Mouse (Mus musculus) liver, adult 2 months (tissue): ENCODE data around the gene Palld. TPM values are rescaled to one million over a fixed set of nuclear protein-coding genes. Genes with fewer than 3 reads are reported as not detected.

Source experiments
- DNase-seq: peaks from one replicate; pipeline ENCODE4 v3.0.0-alpha.2; 2011; ENCODE audit warnings: low read depth, low spot score; ENCODE audit errors: extremely low read depth
- H3K27ac ChIP-seq: fragments of 200-500 bp; replicated peaks from 2 replicates; pipeline ENCODE4 v1.5.1; 2012; ENCODE audit warnings: low read depth, mild to moderate bottlenecking, control low read depth, inconsistent platforms, low read length; ENCODE audit not compliant: insufficient read depth
- H3K27me3 ChIP-seq: fragments of 200-500 bp; 2 replicates; pipeline ENCODE4 v1.6.1; 2012; ENCODE audit warnings: mild to moderate bottlenecking, moderate library complexity, low read length, inconsistent platforms; ENCODE audit not compliant: control insufficient read depth, insufficient read depth
- H3K36me3 ChIP-seq: fragments of 200-500 bp; 2 replicates; pipeline ENCODE4 v1.6.1; 2012; ENCODE audit warnings: low read length, inconsistent platforms; ENCODE audit not compliant: control insufficient read depth, insufficient read depth
- H3K4me1 ChIP-seq: fragments of 200-500 bp; 2 replicates; pipeline ENCODE4 v1.6.1; 2011; ENCODE audit warnings: low read length; ENCODE audit not compliant: control insufficient read depth, insufficient read depth
- H3K4me3 ChIP-seq: fragments of 200-500 bp; 2 replicates; pipeline ENCODE4 v1.5.1; 2011; ENCODE audit warnings: low read depth, mild to moderate bottlenecking, control low read depth, low read length, moderate library complexity; ENCODE audit not compliant: insufficient read depth
- H3K79me2 ChIP-seq: fragments of 200-500 bp; 2 replicates; pipeline ENCODE4 v1.6.1; 2012; ENCODE audit warnings: inconsistent platforms, mild to moderate bottlenecking, low read length, moderate library complexity; ENCODE audit not compliant: control insufficient read depth, insufficient read depth
- H3K9ac ChIP-seq: fragments of 200-500 bp; 2 replicates; pipeline ENCODE4 v1.6.1; 2012; ENCODE audit warnings: low read depth, mild to moderate bottlenecking, control low read depth, inconsistent platforms, low read length
- CTCF ChIP-seq: fragments of 200-500 bp; IDR thresholded peaks from 2 replicates; pipeline ENCODE4 v1.5.1; 2011; ENCODE audit warnings: low read depth, low read length, control low read depth
- POLR2A ChIP-seq: fragments of 200-500 bp; IDR thresholded peaks from 2 replicates; pipeline ENCODE4 v1.6.1; 2011; ENCODE audit warnings: low read length, control low read depth; ENCODE audit not compliant: insufficient read depth; ENCODE audit errors: extremely low read depth
- WGBS: fragments of 180-500 bp; shearing (Covaris S2); methylation state at CpG from one replicate; pipeline ENCODE4 v1.1.7; 2018; 5-methylcytosine and 5-hydroxymethylcytosine counted together
- polyA plus RNA-seq: library from polyadenylated mRNA; depleted of rRNA; stranded (reverse); fragments of >200 nt; gene quantifications from 2 replicates; pipeline ENCODE4 v1.2.3, GENCODE M21; 2012
- total RNA-seq: library from RNA; depleted of rRNA; stranded (reverse); fragments of >200 nt; gene quantifications from 2 replicates; pipeline ENCODE4 v1.2.3, GENCODE M21; 2014

Gene Palld
- total and polyA plus RNA-seq, 2 experiments = 10.1 to 17.8 TPM

- Histone ChIP-seq H3K36me3 (no peaks in the 10 kb centered on the region), H3K27ac (no peak overlapping the region), H3K4me3 (no peak overlapping the region), H3K79me2 (no peaks in the 10 kb centered on the region), H3K9ac (no peak overlapping the region), H3K4me1 (no peaks in the 10 kb centered on the region), H3K27me3 (no peaks in the 10 kb centered on the region)
- no peak for DNase-seq
- WGBS = 78% methylated on average over 3 of the region's 3 CpGs
- no peak for TF ChIP-seq CTCF
- no peak for TF ChIP-seq POLR2A
Measured at GRCm38 (mm10) chr8:61621300-61621699, 281.2 kb downstream of the Palld start.

GRCm38 (mm10) chr8:61617651-61618050 is 284.8 kb downstream of the Palld start:
- Histone ChIP-seq H3K79me2 (no peaks in the 10 kb centered on the region), H3K4me3 (no peak overlapping the region), H3K36me3 (no peaks in the 10 kb centered on the region), H3K4me1 (0 out of 2 replicates have a peak, but pooled peaks cover 1% of the 10 kb centered on the region), H3K27ac (no peak overlapping the region), H3K9ac (no peak overlapping the region), H3K27me3 (no peaks in the 10 kb centered on the region)
- no peak for DNase-seq
- TF ChIP-seq POLR2A = no peak
- TF ChIP-seq CTCF = no peak
- 59% methylated on average over 2 of the region's 2 CpGs for WGBS

DNA sequence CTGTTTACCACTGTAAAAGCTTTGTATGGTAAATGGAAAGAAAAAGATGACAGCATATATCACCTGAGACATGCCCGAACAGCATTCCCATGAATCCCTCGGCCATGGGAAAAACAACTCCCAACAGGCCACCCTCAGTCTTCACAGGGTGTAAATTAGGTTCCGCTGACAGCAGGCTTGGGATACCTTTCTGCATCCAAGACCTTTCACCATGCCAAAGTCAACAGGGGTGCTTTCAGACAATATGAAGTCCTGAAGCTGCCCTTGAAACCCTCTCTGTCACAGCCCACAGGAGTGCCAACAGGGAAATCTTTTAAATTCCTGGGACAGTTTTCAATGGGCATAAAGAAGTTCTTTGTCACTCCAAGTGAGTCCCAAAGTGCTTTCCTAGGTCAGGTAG is 285.4 kb downstream of the Palld start:
- no peak for DNase-seq
- WGBS = 93% methylated on average over 3 of the region's 3 CpGs

DNA sequence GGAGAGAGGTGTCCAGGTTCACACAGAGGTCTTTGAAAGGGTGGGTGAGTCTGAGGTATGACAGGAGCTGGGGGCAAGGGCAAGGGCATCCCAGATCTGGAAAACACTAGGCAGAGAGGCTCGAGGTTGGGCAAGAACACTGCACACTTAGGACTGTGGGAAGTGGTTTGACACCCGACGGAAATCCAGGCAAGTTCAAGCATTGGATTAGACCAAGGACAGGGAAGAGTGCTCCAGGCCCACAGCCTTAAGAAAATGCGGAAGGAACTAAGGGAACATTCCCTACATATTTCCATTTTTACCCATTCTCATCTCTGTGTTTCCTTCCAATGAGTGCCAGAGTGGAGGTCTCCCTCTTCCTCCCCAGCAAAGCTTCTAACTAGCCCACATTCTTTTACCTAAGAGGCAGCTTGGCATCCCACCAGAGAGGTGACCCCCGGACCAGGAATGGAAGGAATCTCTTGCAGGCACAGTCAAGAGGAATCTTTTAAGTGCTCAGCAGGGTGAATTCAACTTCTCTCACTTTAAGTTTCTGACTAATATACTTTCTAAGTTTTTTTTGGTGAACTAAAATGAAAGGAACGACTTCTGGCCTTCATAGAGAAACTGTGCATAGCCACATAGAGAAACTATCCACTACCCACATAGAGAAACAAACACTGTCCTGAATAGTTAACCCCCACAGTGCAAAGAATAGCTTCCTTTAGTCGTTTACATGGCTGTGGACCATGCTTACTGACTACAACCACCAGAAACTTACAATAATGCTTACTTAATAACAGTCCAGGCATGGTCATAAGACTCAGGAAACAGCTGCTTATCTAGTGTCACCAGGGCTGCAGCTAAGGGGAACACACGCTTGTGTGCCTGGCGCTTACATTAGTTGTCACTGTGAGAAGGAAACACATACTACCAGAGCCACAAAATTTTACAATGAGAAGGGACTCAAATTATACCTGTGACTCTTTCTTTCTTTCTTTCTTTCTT is 286.5 kb downstream of the Palld start:
- TF ChIP-seq POLR2A = no peak
- TF ChIP-seq CTCF = no peak
- 69% methylated on average over 9 of the region's 9 CpGs for WGBS
- Histone ChIP-seq H3K9ac (no peak overlapping the region), H3K79me2 (no peaks in the 10 kb centered on the region), H3K4me1 (peaks cover 14% of the 10 kb centered on the region), H3K27ac (no peak overlapping the region), H3K27me3 (no peaks in the 10 kb centered on the region), H3K36me3 (no peaks in the 10 kb centered on the region), H3K4me3 (no peak overlapping the region)
- DNase-seq = no peak

More for the DNA sequence above, 285.4 kb downstream of the Palld start:
- peaks cover 4% of the 10 kb centered on the region for H3K4me1 ChIP-seq
- no peaks in the 10 kb centered on the region for H3K27me3 ChIP-seq
- H3K27ac ChIP-seq = no peak overlapping the region
- H3K36me3 ChIP-seq = no peaks in the 10 kb centered on the region
- no peak overlapping the region for H3K9ac ChIP-seq
- TF ChIP-seq CTCF = no peak
- TF ChIP-seq POLR2A = no peak
- H3K79me2 ChIP-seq = no peaks in the 10 kb centered on the region
- H3K4me3 ChIP-seq = no peak overlapping the region

DNA sequence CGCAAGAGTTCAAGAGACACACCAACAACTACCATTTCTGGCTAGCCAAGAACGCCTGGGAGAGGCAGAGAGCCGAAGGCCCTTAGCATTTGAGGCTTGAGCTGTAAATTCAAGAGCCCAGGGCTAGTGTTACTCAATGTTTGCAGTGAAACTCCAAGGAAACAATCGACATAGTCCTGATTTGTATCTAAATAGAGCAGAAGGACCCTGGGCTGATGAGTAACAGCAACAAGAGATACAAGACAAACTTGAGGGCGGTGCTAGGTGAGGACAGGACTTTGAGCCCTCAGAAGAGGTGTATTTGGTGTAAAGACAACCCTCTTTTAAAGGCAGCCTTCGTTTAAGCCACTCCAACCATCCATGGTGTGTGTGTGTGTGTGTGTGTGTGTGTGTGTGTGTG is 290.7 kb downstream of the Palld start:
- H3K27me3 ChIP-seq = no peaks in the 10 kb centered on the region
- TF ChIP-seq POLR2A (no peak), CTCF (no peak)
- no peak overlapping the region for H3K4me3 ChIP-seq
- peak; percentile 79 for DNase-seq
- no peak overlapping the region for H3K9ac ChIP-seq
- H3K79me2 ChIP-seq = no peaks in the 10 kb centered on the region
- WGBS = 38% methylated on average over 6 of the region's 6 CpGs
- H3K4me1 ChIP-seq = peaks cover 19% of the 10 kb centered on the region
- peak overlapping the region; percentile 68 for H3K27ac ChIP-seq
- H3K36me3 ChIP-seq = no peaks in the 10 kb centered on the region

GRCm38 (mm10) chr8:61611077-61611476 is 291.4 kb downstream of the Palld start:
- peak; percentile 67 for DNase-seq
- H3K4me1 ChIP-seq = peaks cover 21% of the 10 kb centered on the region

More at GRCm38 (mm10) chr8:61611077-61611476, 291.4 kb downstream of the Palld start:
- Histone ChIP-seq H3K27me3 (no peaks in the 10 kb centered on the region), H3K9ac (no peak overlapping the region), H3K79me2 (no peaks in the 10 kb centered on the region), H3K27ac (peak overlapping the region; percentile 68), H3K36me3 (no peaks in the 10 kb centered on the region), H3K4me3 (no peak overlapping the region)
- WGBS = 15% methylated on average over 7 of the region's 7 CpGs
- no peak for TF ChIP-seq CTCF
- TF ChIP-seq POLR2A = no peak
